Mouse (Mus musculus) kidney, adult 2 months (tissue): ENCODE data around the gene Peak1.

ENCODE experiments used
- CTCF ChIP-seq: fragments of 200-500 bp; conservative IDR thresholded peaks from 2 replicates; pipeline ENCODE4 v1.5.1; 2011; ENCODE audit warnings: low read depth, mild to moderate bottlenecking, control low read depth, low read length, moderate library complexity, mixed read lengths; ENCODE audit not compliant: insufficient read depth, insufficient read length
- POLR2A ChIP-seq: fragments of 200-500 bp; IDR thresholded peaks from one replicate; pipeline ENCODE4 v1.6.1; 2011; ENCODE audit warnings: low read depth, low read length, control low read depth

- TF ChIP-seq POLR2A (no peak), CTCF (peak; percentile 81)
These were observed 153.4 kb downstream of the Peak1 start for GRCm38 (mm10) chr9:56264308-56265021.
